Mouse (Mus musculus) megakaryocyte, embryonic 14.5 days (primary cell): ENCODE results near the gene Fam83g.

Source experiments
- FLI1 ChIP-seq: IDR thresholded peaks from 2 replicates; pipeline ENCODE4 v1.6.1; 2012; ENCODE audit warnings: low read length, inconsistent platforms, mixed read lengths
- GATA1 ChIP-seq: IDR thresholded peaks from 3 replicates; pipeline ENCODE4 v1.6.1; 2012; ENCODE audit warnings: mixed read lengths, low read length, inconsistent platforms, borderline replicate concordance

DNA sequence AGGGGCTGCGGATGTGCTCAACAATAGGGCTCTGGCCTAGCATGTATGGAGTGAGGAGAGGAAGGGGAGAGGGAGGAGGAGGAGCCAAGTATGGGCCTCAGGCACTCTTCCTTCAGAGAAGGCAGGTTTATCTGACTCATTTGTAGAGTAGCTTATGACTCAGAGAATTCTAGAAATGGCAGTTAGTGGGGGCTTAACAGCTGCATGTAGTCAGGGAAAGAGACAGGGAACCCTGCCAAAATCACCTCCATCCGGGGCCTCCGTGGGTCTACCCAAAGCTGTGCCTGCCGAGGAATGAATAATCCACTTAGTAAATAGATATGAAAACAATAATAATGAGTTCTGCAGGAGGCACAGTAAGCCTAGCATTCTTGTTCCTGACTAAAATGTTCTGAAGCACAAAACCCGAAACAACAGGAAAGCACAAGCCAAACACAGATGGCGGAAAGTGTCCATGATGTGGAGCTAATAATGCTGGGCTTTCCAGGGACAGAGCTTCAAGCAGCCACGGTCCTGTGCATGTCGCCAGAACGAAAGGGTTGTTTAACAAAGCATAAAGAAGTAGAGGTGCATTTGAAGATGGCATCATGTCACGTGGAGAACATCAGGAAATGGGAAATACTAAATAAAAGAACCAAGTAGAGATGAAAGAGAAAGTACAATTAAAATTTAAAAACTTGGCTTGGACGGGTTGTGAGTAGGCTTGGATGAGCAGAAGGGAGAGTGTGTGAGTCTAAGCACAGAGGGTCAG lies 39.1 kb upstream of the Fam83g start:
- no peak for TF ChIP-seq GATA1
- no peak for TF ChIP-seq FLI1
